Mouse (Mus musculus) hindbrain, embryonic 12.5 days (tissue): Measurements from ENCODE around the gene Tbcd. TPM values are rescaled to one million over a fixed set of nuclear protein-coding genes. Genes with fewer than 3 reads are reported as not detected.
"Not testable (repeated sequence)": the region's sequence is repeated elsewhere in the genome, so short reads cannot be mapped to it uniquely, and the experiment has no call there.

Experiments
- ATAC-seq: fragments of 200-750 bp; cut with Nextera tagmentation; 2 replicates; pipeline ENCODE4 v1.8.0; 2017; ENCODE audit warnings: moderate TSS enrichment; ENCODE audit not compliant: low FRiP score
- H3K27ac ChIP-seq: fragments of 300-500 bp; sonication (generic); 2 replicates; pipeline ENCODE4 v1.5.1; 2016; ENCODE audit warnings: mild to moderate bottlenecking
- H3K27me3 ChIP-seq: fragments of 300-500 bp; sonication (generic); 2 replicates; pipeline ENCODE4 v1.6.1; 2016; ENCODE audit warnings: mild to moderate bottlenecking
- H3K36me3 ChIP-seq: fragments of 300-500 bp; sonication (generic); 2 replicates; pipeline ENCODE4 v1.6.1; 2016; ENCODE audit warnings: mild to moderate bottlenecking
- H3K4me1 ChIP-seq: fragments of 300-500 bp; sonication (generic); 2 replicates; pipeline ENCODE4 v1.6.1; 2016
- H3K4me2 ChIP-seq: fragments of 300-500 bp; sonication (generic); replicated peaks from 2 replicates; pipeline ENCODE4 v1.6.1; 2016; ENCODE audit warnings: mild to moderate bottlenecking
- H3K4me3 ChIP-seq: fragments of 300-500 bp; sonication (generic); 2 replicates; pipeline ENCODE4 v1.5.1; 2016; ENCODE audit warnings: mild to moderate bottlenecking
- H3K9ac ChIP-seq: fragments of 300-500 bp; sonication (generic); 2 replicates; pipeline ENCODE4 v1.6.1; 2016; ENCODE audit warnings: mild to moderate bottlenecking, moderate library complexity
- H3K9me3 ChIP-seq: fragments of 300-500 bp; sonication (generic); replicated peaks from 2 replicates; pipeline ENCODE4 v1.6.1; 2016; ENCODE audit warnings: mild to moderate bottlenecking
- WGBS: fragments of 180-500 bp; shearing (Covaris S2); methylation state at CpG from one replicate; pipeline ENCODE4 v1.1.7; 2016; 5-methylcytosine and 5-hydroxymethylcytosine counted together
- polyA plus RNA-seq: library from polyadenylated mRNA; unstranded; fragments of >200 nt; fragmentation: Nextera tagmentation; extraction: Ambion mirVana; gene quantifications from 2 replicates; pipeline ENCODE4 v1.2.1, GENCODE M21; 2016

The Tbcd gene
- polyA plus RNA-seq, 1 experiment from 2014 or later = 61.6 TPM

DNA sequence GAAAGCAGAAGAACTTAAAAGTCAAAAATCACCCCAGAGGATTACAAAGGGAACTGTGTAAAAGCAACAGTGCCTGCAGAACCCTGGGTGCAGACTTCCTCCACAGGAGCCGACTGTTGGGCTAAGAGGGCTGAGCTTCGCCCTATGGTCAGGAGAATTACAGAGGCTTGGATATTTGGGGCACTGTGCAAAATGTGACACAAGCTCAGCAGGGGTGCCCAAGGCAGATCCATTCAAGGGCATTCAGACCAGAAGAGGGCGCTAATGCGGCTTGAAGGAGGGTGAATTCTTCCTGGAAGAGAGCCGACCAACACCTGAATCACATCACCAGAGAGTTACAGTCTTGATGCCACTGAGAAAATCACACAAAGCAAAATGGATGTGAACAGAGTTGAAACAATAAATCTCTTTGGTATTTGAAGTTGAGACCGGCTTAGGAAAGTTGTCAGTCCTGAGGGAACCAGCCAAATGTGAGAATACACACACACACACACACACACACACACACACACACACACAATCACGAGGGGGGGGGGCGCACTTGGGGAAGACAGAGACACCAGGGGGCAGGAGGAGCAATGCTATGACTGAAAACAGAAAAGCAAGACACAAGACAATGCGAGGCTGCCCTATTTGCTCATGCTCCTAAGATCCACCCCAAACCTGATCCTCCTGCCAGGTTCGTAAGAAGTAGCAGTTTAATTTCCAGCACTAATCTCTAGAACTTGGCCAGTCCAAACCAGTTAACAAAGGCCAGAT, 201.0 kb downstream of the Tbcd start:
- no peaks in the 10 kb centered on the region for H3K36me3 ChIP-seq
- no peak overlapping the region for H3K4me3 ChIP-seq
- no peaks in the 10 kb centered on the region for H3K9me3 ChIP-seq
- no peak for ATAC-seq
- no peak overlapping the region for H3K4me2 ChIP-seq
- no peak overlapping the region for H3K9ac ChIP-seq
- H3K27ac ChIP-seq = no peak overlapping the region
- no peaks in the 10 kb centered on the region for H3K27me3 ChIP-seq
- 55% methylated on average over 10 of the region's 10 CpGs for WGBS
- H3K4me1 ChIP-seq = no peaks in the 10 kb centered on the region

DNA sequence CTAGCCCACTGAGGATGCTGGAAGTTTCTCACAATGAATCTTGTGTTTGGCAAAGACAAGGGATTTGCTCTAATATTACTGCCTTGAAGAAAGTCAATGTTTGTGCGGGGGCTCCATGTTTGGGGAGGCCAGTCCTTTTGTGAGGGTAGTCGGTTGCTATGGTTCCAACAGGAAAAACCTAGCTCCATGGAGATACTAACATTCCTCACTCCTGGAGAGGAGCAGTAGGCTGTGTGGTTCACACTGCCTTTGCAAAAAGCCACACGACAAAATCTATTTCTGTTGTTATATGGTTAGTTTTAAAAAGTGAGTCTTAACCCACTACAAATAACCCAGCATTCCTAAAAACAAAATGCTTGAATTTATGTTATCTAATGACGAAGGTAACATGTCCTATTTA, 201.9 kb downstream of the Tbcd start:
- H3K27me3 ChIP-seq = no peaks in the 10 kb centered on the region
- H3K4me3 ChIP-seq = no peak overlapping the region
- H3K9me3 ChIP-seq = no peaks in the 10 kb centered on the region
- H3K9ac ChIP-seq = no peak overlapping the region
- no peak overlapping the region for H3K27ac ChIP-seq
- no peak overlapping the region for H3K4me2 ChIP-seq
- H3K4me1 ChIP-seq = no peaks in the 10 kb centered on the region
- WGBS = 80% methylated on average over 4 of the region's 4 CpGs
- no peaks in the 10 kb centered on the region for H3K36me3 ChIP-seq
- ATAC-seq = no peak

DNA sequence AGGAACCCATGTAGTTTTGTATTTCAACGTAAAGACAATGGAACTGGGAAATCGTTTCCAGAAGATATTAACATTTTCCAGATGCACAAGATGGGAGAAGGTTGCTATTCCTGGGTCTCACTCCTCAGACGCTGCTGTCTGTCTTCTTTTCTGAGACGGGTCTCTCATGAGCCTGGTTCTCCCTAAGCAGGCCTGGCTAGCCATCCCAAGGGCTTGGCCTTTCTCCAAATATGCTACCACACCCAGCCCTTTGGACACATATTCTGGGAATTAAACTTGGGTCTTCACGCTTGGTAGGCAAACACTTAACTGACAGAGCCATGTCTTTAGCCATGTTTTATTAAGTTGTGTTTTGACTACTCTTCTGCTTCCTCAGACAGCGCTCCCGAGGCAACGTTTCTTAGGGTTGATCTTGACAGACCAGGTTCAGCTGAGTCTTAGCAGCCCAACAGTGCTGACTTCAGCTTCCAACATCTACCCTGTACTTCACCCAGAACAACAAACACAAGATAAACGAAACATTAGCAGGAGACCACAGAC, 202.7 kb downstream of the Tbcd start:
- Histone ChIP-seq H3K36me3 (no peaks in the 10 kb centered on the region), H3K27ac (no peak overlapping the region), H3K9me3 (no peaks in the 10 kb centered on the region), H3K27me3 (no peaks in the 10 kb centered on the region), H3K4me2 (no peak overlapping the region), H3K4me3 (no peak overlapping the region), H3K4me1 (no peaks in the 10 kb centered on the region), H3K9ac (no peak overlapping the region)
- ATAC-seq = no peak
- WGBS = 81% methylated on average over 9 of the region's 9 CpGs

DNA sequence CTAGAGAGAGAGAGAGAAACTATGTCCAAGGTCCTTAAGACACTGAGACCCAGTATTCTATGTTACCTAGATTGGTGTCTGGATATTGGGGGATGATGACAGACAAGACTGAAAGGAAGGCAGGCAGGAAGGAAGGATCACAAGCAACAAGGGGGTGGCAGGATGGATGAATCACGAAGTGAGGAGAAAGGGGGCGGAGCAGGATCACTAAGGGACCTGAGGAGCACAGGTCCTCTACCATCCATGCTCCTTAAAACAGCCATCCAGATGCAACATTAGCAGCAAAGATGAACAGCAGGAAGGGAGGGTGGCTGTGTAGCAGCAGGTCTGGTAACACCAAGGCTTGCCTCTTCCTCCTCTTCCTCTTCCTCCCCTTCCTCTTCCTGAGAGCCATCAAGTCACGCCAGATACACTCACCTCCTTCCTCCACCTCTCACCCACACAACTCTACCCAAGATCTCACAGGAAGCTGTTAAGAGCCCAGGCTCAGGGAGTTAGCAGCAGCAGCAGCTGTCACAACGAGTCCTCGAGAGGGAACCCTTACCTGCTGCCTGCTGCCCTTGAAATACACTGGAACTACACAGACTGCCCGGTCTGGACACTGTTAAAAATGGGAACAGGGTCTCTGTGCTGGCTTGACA, 203.5 kb downstream of the Tbcd start:
- H3K27ac ChIP-seq = no peak overlapping the region
- ATAC-seq = no peak
- H3K4me1 ChIP-seq = no peaks in the 10 kb centered on the region
- no peak overlapping the region for H3K4me3 ChIP-seq
- no peak overlapping the region for H3K4me2 ChIP-seq
- H3K27me3 ChIP-seq = no peaks in the 10 kb centered on the region
- H3K9me3 ChIP-seq = no peaks in the 10 kb centered on the region
- no peak overlapping the region for H3K9ac ChIP-seq
- 83% methylated on average over 6 of the region's 6 CpGs for WGBS
- no peaks in the 10 kb centered on the region for H3K36me3 ChIP-seq

DNA sequence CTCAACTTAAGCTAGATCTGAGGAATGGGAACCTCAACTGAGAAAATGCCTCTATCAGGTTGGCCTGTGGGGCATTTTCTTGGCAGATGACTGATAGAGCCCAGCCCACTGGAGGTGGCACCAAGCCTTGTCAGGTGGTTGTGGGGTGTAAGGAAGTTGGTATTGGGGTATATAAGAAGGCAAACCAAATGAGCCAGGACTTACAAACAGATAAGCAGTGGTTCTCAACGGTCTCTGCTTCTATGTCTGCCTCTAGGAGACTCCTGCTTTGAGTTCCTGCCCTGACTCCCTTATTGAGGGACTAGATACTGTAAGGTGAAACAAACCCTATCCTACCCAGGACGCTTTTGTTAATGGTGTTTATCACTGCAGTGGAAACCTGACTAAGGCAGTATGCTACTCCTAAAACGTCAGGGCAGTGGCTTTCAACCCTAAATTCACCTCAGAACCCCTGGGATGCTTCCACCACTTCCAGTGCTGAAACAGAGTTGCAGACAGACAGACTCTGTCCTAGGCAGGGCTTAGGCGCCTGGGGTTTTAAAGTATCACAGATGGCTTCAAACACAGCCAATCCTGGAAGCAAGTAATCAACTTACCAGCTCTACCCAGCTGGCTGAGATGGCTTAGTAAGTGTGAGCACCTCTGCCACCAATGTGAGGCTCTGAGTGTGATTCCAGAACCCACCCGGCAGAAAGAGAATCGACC, 204.2 kb downstream of the Tbcd start:
- H3K4me1 ChIP-seq = no peaks in the 10 kb centered on the region

DNA sequence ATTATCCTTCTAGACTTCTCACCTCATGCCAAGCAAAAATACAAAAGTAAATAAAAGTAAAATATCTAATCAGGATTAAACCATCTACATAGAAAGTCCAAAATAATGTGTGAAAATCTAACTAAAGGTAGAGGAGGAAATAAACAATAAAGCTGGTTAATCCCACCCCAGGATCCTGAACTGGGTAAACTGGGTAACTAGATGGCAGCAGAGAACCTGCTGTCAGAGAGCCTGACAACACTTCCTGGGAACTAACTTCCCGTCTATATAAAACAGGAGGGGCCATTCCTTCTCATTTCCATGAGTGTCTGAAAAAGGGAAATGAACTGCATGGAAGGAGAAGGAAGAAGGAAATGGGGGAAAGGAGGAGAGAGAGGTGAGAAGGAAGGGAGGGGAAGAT, 206.4 kb downstream of the Tbcd start:
- ATAC-seq = no peak
- Histone ChIP-seq H3K4me3 (no peak overlapping the region), H3K4me1 (no peaks in the 10 kb centered on the region), H3K9ac (no peak overlapping the region), H3K36me3 (no peaks in the 10 kb centered on the region), H3K27ac (no peak overlapping the region), H3K27me3 (no peaks in the 10 kb centered on the region), H3K4me2 (no peak overlapping the region), H3K9me3 (no peaks in the 10 kb centered on the region)
- WGBS = 52% methylated on average over 1 of the region's 1 CpGs

More for the DNA sequence above, 204.2 kb downstream of the Tbcd start:
- H3K9ac ChIP-seq = no peak overlapping the region
- H3K36me3 ChIP-seq = no peaks in the 10 kb centered on the region
- H3K4me3 ChIP-seq = no peak overlapping the region
- WGBS = 85% methylated on average over 6 of the region's 6 CpGs
- no peaks in the 10 kb centered on the region for H3K27me3 ChIP-seq
- no peak overlapping the region for H3K27ac ChIP-seq
- H3K9me3 ChIP-seq = no peaks in the 10 kb centered on the region
- ATAC-seq = no peak
- H3K4me2 ChIP-seq = no peak overlapping the region

DNA sequence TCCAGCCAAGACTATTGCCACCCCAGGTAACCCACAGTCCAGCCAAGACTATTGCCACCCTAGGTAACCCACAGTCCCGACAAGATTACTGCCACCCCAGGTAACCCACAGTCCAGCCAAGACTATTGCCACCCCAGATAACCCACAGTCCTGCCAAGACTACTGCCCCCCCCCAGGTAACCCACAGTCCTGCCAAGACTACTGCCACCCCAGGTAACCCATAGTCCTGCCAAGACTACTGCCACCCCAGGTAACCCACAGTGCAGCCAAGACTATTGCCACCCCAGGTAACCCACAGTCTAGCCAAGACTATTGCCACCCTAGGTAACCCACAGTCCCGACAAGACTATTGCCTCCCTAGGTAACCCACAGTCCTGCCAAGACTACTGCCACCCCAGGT, 208.9 kb downstream of the Tbcd start:
- not testable (repeated sequence) for ATAC-seq, H3K9ac ChIP-seq, H3K4me1 ChIP-seq, H3K4me3 ChIP-seq, H3K36me3 ChIP-seq, H3K9me3 ChIP-seq, H3K27ac ChIP-seq, H3K4me2 ChIP-seq, H3K27me3 ChIP-seq
- 92% methylated on average over 2 of the region's 2 CpGs for WGBS

DNA sequence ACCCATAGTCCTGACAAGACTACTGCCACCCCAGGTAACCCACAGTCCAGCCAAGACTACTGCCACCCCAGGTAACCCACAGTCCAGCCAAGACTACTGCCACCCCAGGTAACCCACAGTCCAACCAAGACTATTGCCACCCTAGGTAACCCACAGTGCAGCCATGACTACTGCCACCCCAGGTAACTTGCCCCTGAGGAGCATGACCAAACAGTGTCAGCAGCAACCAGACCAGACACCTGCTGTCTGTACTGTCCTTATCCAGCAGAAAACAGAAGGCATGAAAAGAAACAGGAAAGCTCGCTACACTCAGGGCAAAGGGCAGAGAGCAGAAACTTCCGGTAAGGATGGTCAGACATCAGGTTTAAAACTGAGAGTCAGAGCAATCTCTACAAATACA, 209.4 kb downstream of the Tbcd start:
- H3K9ac ChIP-seq = no peak overlapping the region
- no peaks in the 10 kb centered on the region for H3K9me3 ChIP-seq
- no peak overlapping the region for H3K27ac ChIP-seq
- H3K27me3 ChIP-seq = no peaks in the 10 kb centered on the region
- 91% methylated on average over 2 of the region's 2 CpGs for WGBS
- H3K4me2 ChIP-seq = no peak overlapping the region
- no peak overlapping the region for H3K4me3 ChIP-seq
- H3K4me1 ChIP-seq = no peaks in the 10 kb centered on the region
- no peaks in the 10 kb centered on the region for H3K36me3 ChIP-seq
- no peak for ATAC-seq

Other genes starting within 250 kb of the Tbcd start
- 9.6 and 11.7 TPM in 2 replicates for gene Hexdc, start 247.5 kb upstream of the Tbcd start, polyA plus RNA-seq
- 17.7 and 19.2 TPM in 2 replicates for gene Ogfod3, start 247.2 kb upstream of the Tbcd start, polyA plus RNA-seq
- gene Cybc1, start 222.6 kb upstream of the Tbcd start, polyA plus RNA-seq = 40.6 and 40.8 TPM in 2 replicates
- gene Narf, start 214.7 kb upstream of the Tbcd start, polyA plus RNA-seq = 86.0 and 87.3 TPM in 2 replicates
- 10.7 and 11.1 TPM in 2 replicates for gene Foxk2, start 192.0 kb upstream of the Tbcd start, polyA plus RNA-seq
- 82.3 and 88.7 TPM in 2 replicates for gene Wdr45b, start 97.5 kb upstream of the Tbcd start, polyA plus RNA-seq
- 6.7 and 7.2 TPM in 2 replicates for gene Rab40b, start 63.7 kb upstream of the Tbcd start, polyA plus RNA-seq
- gene Fn3krp, start 30.5 kb upstream of the Tbcd start, polyA plus RNA-seq = 8.5 and 10.9 TPM in 2 replicates
- gene Fn3k, start 17.0 kb upstream of the Tbcd start, polyA plus RNA-seq = 1.9 and 2.8 TPM in 2 replicates
- 0.59 and 1.1 TPM in 2 replicates for gene Zfp750, start 67.4 kb downstream of the Tbcd start, polyA plus RNA-seq
- gene B3gntl1, start 221.2 kb downstream of the Tbcd start, polyA plus RNA-seq = 8.2 and 8.6 TPM in 2 replicates
- gene Metrnl, start 249.6 kb downstream of the Tbcd start, polyA plus RNA-seq = 22.3 and 26.1 TPM in 2 replicates